33 mouse cellular contexts compared by ENCODE assay signal in the genomic region with DNA sequence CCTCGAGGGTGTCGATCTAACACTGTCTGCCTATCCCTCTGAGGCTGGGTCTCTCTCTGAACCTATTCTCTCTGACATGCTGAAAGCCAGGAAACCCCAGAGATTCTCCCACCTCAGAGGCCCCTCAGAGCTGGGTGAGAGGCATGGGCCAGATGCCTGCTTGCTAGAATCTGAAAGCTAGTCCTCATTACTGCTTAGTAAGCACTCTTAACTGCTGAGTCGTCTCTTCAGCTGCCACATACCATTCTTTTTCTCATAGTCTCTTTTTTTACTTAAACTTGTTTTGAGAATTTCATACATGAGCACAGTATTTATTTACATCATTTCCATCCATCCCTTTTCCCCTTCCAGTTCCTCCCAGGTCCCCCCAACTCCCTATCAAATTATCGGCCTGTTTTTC.
"Had no signal": no experiment of that assay in that cellular context is flagged by ENCODE, and none has a peak within 500 bp of the region (broad histone marks: within the 10 kb centered on the region; RNA-seq: fewer than 3 reads in every experiment).

No protein-coding gene starts in this region.

- H3K27ac ChIP-seq: limb, embryonic 10.5 days; limb, embryonic 12.5 days; limb, embryonic 13.5 days; limb, embryonic 15.5 days; liver, embryonic 12.5 days; liver, embryonic 13.5 days; liver, embryonic 14.5 days; liver, embryonic 15.5 days; lung, embryonic 15.5 days; macrophage; midbrain, embryonic 10.5 days; midbrain, embryonic 12.5 days; midbrain, embryonic 13.5 days; midbrain, embryonic 15.5 days; neural tube, embryonic 12.5 days; neural tube, embryonic 13.5 days had no signal

- H3K9ac ChIP-seq: limb, embryonic 12.5 days; limb, embryonic 13.5 days; limb, embryonic 15.5 days; liver, embryonic 12.5 days; liver, embryonic 13.5 days; liver, embryonic 14.5 days; liver, embryonic 15.5 days; liver, postnatal 0 days; lung, embryonic 14.5 days; lung, embryonic 15.5 days; midbrain, embryonic 12.5 days; midbrain, embryonic 13.5 days; midbrain, embryonic 15.5 days; neural tube, embryonic 12.5 days; neural tube, embryonic 13.5 days had no signal

- ATAC-seq: liver, embryonic 12.5 days; liver, postnatal 0 days; lung, postnatal 0 days; midbrain, embryonic 13.5 days; midbrain, embryonic 15.5 days; midbrain, embryonic 16.5 days had no signal

- H3K27me3 ChIP-seq: limb, embryonic 12.5 days; limb, embryonic 13.5 days; limb, embryonic 15.5 days; liver, embryonic 12.5 days; liver, embryonic 13.5 days; liver, embryonic 15.5 days; lung, embryonic 15.5 days; megakaryocyte, embryonic 14.5 days; midbrain, embryonic 12.5 days; midbrain, embryonic 13.5 days; midbrain, embryonic 15.5 days; neural tube, embryonic 12.5 days; neural tube, embryonic 13.5 days had no signal

- H3K36me3 ChIP-seq: limb, embryonic 10.5 days; limb, embryonic 12.5 days; limb, embryonic 13.5 days; limb, embryonic 15.5 days; liver, embryonic 12.5 days; liver, embryonic 13.5 days; liver, embryonic 15.5 days; lung, embryonic 15.5 days; midbrain, embryonic 10.5 days; midbrain, embryonic 12.5 days; midbrain, embryonic 13.5 days; midbrain, embryonic 15.5 days; neural tube, embryonic 12.5 days; neural tube, embryonic 13.5 days had no signal

- H3K4me2 ChIP-seq: limb, embryonic 12.5 days; limb, embryonic 13.5 days; limb, embryonic 15.5 days; liver, embryonic 11.5 days; liver, embryonic 12.5 days; liver, embryonic 13.5 days; liver, embryonic 15.5 days; lung, embryonic 14.5 days; lung, embryonic 15.5 days; midbrain, embryonic 11.5 days; midbrain, embryonic 12.5 days; midbrain, embryonic 13.5 days; midbrain, embryonic 15.5 days; neural tube, embryonic 12.5 days; neural tube, embryonic 13.5 days had no signal

- DNase-seq: left cerebral cortex, postnatal 4 days; liver; liver, embryonic 13.5 days; liver, postnatal 0 days; lung, adult 18-20 months; lung, adult 2 months; lung, embryonic 14.5 days; lung, postnatal 10 days; lung, postnatal 14 days; lung, postnatal 36 days; lung, postnatal 4 days; midbrain, embryonic 14.5 days had no signal

- H3K4me1 ChIP-seq: limb, embryonic 10.5 days; limb, embryonic 12.5 days; limb, embryonic 13.5 days; limb, embryonic 15.5 days; liver, embryonic 12.5 days; liver, embryonic 13.5 days; liver, embryonic 15.5 days; megakaryocyte, embryonic 14.5 days; midbrain, embryonic 12.5 days; midbrain, embryonic 15.5 days; neural tube, embryonic 12.5 days; neural tube, embryonic 13.5 days had no signal

- H3K9me3 ChIP-seq: limb, embryonic 10.5 days; limb, embryonic 12.5 days; limb, embryonic 13.5 days; limb, embryonic 15.5 days; liver, embryonic 12.5 days; liver, embryonic 13.5 days; liver, embryonic 15.5 days; lung, embryonic 15.5 days; megakaryocyte, embryonic 14.5 days; midbrain, embryonic 10.5 days; midbrain, embryonic 12.5 days; midbrain, embryonic 13.5 days; midbrain, embryonic 15.5 days; neural tube, embryonic 12.5 days; neural tube, embryonic 13.5 days had no signal

- H3K4me3 ChIP-seq: limb, embryonic 10.5 days; limb, embryonic 12.5 days; limb, embryonic 13.5 days; limb, embryonic 15.5 days; liver, embryonic 12.5 days; liver, embryonic 13.5 days; liver, embryonic 15.5 days; lung, embryonic 15.5 days; megakaryocyte, embryonic 14.5 days; midbrain, embryonic 10.5 days; midbrain, embryonic 12.5 days; midbrain, embryonic 13.5 days; midbrain, embryonic 15.5 days; myocyte; neural tube, embryonic 12.5 days; neural tube, embryonic 13.5 days had no signal
